Mouse (Mus musculus): ENCODE results near the gene Chaf1b. TPM values are rescaled to one million over a fixed set of nuclear protein-coding genes. Genes with fewer than 3 reads are reported as not detected.

The Chaf1b gene
- polyA plus RNA-seq, 1 experiment from 2014 or later: 80.0 TPM

DNA sequence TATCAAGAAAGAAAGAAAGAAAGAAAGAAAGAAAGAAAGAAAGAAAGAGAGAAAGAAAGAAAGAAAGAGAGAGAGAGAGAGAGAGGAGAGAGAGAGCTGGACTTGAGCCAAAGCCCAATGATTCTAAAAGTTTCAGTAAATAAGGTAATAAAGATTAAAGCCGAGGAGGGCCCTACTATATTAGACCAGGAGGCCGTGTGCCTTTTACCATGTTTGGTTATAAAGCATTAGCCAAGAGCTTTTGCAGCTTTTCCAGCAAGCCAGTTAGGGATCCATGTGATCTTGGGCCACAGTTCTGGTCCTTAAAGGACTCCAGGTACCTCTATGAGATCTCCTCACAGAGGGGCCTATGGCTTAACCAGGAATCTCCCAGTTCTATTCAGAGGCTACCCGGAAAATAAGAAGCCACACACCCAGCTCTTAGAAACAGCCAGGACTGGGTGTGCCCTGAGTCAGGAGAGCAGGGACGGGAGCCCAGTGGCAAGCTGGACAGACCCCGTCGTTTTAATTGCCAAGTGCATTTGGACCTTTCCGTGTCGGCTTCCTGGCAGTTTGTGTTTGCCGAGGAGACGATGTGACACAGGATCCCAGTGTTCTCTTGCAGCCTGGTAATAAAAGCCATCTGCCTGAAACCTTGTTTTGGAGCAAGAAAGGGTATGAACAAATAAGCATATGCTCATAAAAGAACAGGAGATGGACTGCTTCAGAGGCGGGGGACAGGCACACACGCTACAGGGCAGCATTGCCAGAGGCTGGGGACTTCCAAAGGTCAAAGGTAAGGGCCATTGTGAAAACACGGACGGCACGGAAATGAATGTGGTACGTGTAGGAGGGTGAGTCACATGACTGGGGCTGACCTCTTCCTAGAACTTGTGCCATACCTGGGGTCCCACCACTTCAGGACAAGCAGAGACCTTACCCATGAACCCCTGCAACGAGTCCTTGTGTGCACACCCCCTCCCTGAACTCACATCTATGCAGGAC, 48.8 kb downstream of the Chaf1b start:
- Histone ChIP-seq H3K27ac (ENCODE audit: low read length) (no peak overlapping the region), H3K4me3 (ENCODE audit: low read depth, low read length) (no peak overlapping the region), H3K9me3 (ENCODE audit: control insufficient read depth, low read depth, low read length) (no peaks in the 10 kb centered on the region), H3K36me3 (ENCODE audit: control insufficient read depth, insufficient read depth, low read length) (no peaks in the 10 kb centered on the region), H3K4me2 (replicated peaks; ENCODE audit: low read depth, low read length) (no peak overlapping the region), H3K27me3 (ENCODE audit: control insufficient read depth, insufficient read depth, low read length) (no peaks in the 10 kb centered on the region; the same call in 1 of the 2 replicates), H3K4me1 (ENCODE audit: control insufficient read depth, insufficient read depth, low read length) (no peaks in the 10 kb centered on the region), H3K9ac (replicated peaks; ENCODE audit: low read depth, low read length) (no peak overlapping the region)
- ATAC-seq (ENCODE audit: insufficient number of reproducible peaks, insufficient read depth, low FRiP score, low read depth): no peak
- 54% methylated on average over 17 of the region's 17 CpGs for WGBS

DNA sequence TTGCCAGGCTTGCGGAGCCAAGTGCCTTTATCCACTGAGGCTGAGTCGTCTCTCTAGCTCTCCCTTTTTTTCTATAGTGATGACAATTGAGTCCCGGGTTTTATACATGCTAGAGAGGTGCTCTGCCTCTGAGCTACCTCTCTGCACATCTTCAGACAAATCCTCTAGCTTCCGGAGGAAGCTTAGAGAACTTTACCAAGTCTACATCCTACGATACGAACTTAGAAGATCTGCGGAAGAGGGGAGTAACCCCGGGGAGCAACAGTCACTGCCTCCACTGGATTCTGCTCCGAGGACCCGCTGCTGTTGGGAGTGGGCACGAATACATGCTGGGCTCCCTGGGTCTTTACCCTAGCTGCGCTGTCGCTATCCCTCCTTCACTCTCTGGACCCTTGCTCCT, 50.9 kb downstream of the Chaf1b start:
- no peaks in the 10 kb centered on the region; the same call in 1 of the 2 replicates for H3K27me3 ChIP-seq (ENCODE audit: control insufficient read depth, insufficient read depth, low read length)
- H3K4me1 ChIP-seq (ENCODE audit: control insufficient read depth, insufficient read depth, low read length): no peaks in the 10 kb centered on the region; the same call in 1 of the 2 replicates
- no peaks in the 10 kb centered on the region for H3K36me3 ChIP-seq (ENCODE audit: control insufficient read depth, insufficient read depth, low read length)
- ATAC-seq (ENCODE audit: insufficient number of reproducible peaks, insufficient read depth, low FRiP score, low read depth): no peak
- H3K4me3 ChIP-seq (ENCODE audit: low read depth, low read length): no peak overlapping the region
- no peak overlapping the region for H3K27ac ChIP-seq (ENCODE audit: low read length)
- 24% methylated on average over 13 of the region's 13 CpGs for WGBS
- no peak overlapping the region for H3K9ac ChIP-seq (replicated peaks; ENCODE audit: low read depth, low read length)
- H3K9me3 ChIP-seq (ENCODE audit: control insufficient read depth, low read depth, low read length): no peaks in the 10 kb centered on the region
- H3K4me2 ChIP-seq (replicated peaks; ENCODE audit: low read depth, low read length): no peak overlapping the region

DNA sequence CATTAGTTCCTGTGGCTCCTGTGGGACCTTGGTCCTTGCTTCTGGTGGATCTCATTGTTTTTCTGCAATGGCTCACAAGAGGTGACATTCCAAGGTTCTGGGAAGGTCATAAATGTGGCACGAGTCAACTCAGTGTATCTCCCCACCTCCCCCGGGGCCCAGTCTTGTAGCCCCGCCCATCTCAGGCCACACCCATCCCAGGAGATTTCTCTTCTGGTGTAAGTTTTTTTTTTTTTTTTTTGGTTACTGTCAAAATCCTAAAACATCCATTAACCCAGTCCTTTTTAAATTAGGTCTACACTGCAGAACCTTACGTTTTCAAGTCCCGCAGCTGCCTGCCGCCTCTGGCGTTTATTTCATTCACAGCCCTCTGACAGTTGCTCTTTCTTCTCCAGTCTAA, 51.3 kb downstream of the Chaf1b start:
- Histone ChIP-seq H3K9me3 (ENCODE audit: control insufficient read depth, low read depth, low read length) (no peaks in the 10 kb centered on the region), H3K9ac (replicated peaks; ENCODE audit: low read depth, low read length) (no peak overlapping the region), H3K36me3 (ENCODE audit: control insufficient read depth, insufficient read depth, low read length) (no peaks in the 10 kb centered on the region), H3K27me3 (ENCODE audit: control insufficient read depth, insufficient read depth, low read length) (no peaks in the 10 kb centered on the region; the same call in 1 of the 2 replicates), H3K4me1 (ENCODE audit: control insufficient read depth, insufficient read depth, low read length) (no peaks in the 10 kb centered on the region; the same call in 1 of the 2 replicates), H3K27ac (ENCODE audit: low read length) (no peak overlapping the region), H3K4me3 (ENCODE audit: low read depth, low read length) (no peak overlapping the region), H3K4me2 (replicated peaks; ENCODE audit: low read depth, low read length) (no peak overlapping the region)
- WGBS: 15% methylated on average over 7 of the region's 7 CpGs
- 0 out of 2 replicates have a peak, but pooled peaks have one; percentile 35 for ATAC-seq (ENCODE audit: insufficient number of reproducible peaks, insufficient read depth, low FRiP score, low read depth)

DNA sequence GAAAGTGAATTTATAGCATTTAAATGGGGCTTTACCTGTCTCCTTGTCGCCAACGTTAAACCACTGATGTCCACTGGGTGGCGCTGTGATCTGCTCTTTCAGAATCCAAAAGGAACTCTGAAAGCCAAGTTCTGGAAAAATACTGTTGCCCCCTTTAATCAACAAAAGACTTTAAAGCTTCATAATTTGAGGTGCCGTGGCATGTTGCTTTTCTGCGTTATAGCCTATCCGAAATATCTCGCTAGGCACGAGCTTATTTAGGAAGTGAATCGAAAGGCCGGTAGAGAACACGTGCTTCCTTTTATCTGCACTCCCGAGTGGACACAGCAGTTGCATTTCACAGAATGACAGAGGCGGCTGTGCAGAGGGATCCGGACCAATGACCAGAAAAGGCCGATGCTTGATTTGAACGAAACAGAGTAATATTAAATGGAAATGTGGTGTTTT, 54.7 kb downstream of the Chaf1b start:
- peak overlapping the region; percentile 19; the same call in 1 of the 2 replicates for H3K4me3 ChIP-seq (ENCODE audit: low read depth, low read length)
- WGBS: 7% methylated on average over 16 of the region's 16 CpGs
- no peak overlapping the region for H3K9ac ChIP-seq (replicated peaks; ENCODE audit: low read depth, low read length)

DNA sequence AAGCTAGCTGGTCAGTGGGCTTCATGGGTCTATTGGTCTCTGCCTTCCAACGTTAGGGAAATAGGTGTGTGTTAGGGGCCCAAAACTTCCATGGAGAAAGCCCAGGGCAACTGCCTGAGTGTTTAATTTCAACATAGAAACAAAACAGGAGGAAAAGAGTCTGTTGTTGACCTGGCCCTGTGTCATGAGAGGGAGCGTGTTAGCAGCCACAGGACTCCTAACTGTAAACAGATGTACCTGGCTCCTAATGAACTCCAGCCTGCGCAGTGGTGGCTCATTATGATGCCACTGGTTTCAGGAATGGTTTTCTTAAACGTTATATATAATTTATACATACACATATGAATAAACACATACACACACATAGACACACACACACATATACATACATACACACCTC, 56.3 kb downstream of the Chaf1b start:
- no peak for ATAC-seq (ENCODE audit: insufficient number of reproducible peaks, insufficient read depth, low FRiP score, low read depth)
- Histone ChIP-seq H3K4me2 (replicated peaks; ENCODE audit: low read depth, low read length) (no peak overlapping the region), H3K27me3 (ENCODE audit: control insufficient read depth, insufficient read depth, low read length) (no peaks in the 10 kb centered on the region; the same call in 1 of the 2 replicates), H3K36me3 (ENCODE audit: control insufficient read depth, insufficient read depth, low read length) (no peaks in the 10 kb centered on the region), H3K9me3 (ENCODE audit: control insufficient read depth, low read depth, low read length) (no peaks in the 10 kb centered on the region), H3K27ac (ENCODE audit: low read length) (no peak overlapping the region), H3K4me1 (ENCODE audit: control insufficient read depth, insufficient read depth, low read length) (no peaks in the 10 kb centered on the region; the same call in 1 of the 2 replicates), H3K4me3 (ENCODE audit: low read depth, low read length) (no peak overlapping the region), H3K9ac (replicated peaks; ENCODE audit: low read depth, low read length) (no peak overlapping the region)
- 77% methylated on average over 4 of the region's 4 CpGs for WGBS

More for the DNA sequence above, 54.7 kb downstream of the Chaf1b start:
- no peaks in the 10 kb centered on the region; the same call in 1 of the 2 replicates for H3K4me1 ChIP-seq (ENCODE audit: control insufficient read depth, insufficient read depth, low read length)
- no peaks in the 10 kb centered on the region; the same call in 1 of the 2 replicates for H3K27me3 ChIP-seq (ENCODE audit: control insufficient read depth, insufficient read depth, low read length)
- peak overlapping the region; percentile 48 for H3K4me2 ChIP-seq (replicated peaks; ENCODE audit: low read depth, low read length)
- H3K36me3 ChIP-seq (ENCODE audit: control insufficient read depth, insufficient read depth, low read length): no peaks in the 10 kb centered on the region
- H3K9me3 ChIP-seq (ENCODE audit: control insufficient read depth, low read depth, low read length): no peaks in the 10 kb centered on the region
- ATAC-seq (ENCODE audit: insufficient number of reproducible peaks, insufficient read depth, low FRiP score, low read depth): no peak
- no peak overlapping the region for H3K27ac ChIP-seq (ENCODE audit: low read length)

DNA sequence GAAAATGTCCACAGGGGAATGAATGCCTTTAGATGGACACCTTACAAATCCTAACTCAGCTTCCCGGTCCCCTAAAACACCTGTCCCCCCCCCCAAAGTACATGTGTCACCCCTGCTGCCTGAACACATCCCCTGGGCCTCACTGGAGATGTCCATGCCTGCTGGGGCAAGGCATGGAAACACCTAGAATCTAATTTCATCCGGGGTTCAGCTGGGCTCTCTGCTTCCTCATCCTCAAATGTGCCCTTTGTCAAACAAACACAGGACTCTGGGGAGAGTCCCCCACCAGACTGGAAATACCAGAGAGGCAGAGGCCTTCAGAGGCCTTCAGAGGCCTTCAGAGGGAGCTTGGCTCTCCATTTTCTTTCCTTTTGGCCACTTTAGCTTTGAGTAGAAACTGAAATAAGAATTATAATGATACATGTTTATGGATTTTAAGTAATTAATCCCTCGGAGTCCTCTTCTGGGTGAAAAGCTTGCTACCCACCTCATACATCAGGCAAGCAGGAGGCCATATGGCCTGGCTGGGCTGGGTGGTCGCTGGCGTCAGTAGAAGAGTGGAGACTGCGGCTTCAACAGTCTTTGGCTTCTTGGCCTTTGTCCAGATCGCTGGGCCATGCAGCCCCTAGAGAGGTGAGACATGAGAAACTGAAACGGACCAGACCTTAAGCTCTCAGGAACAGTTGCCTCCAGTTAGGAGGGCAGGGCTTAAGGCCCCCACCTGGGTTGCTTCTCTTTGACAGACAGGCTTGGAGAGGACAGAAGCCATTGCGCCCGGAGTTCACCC, 58.3 kb downstream of the Chaf1b start:
- WGBS: 62% methylated on average over 10 of the region's 10 CpGs
- no peak overlapping the region for H3K4me3 ChIP-seq (ENCODE audit: low read depth, low read length)
- no peak overlapping the region for H3K4me2 ChIP-seq (replicated peaks; ENCODE audit: low read depth, low read length)
- no peaks in the 10 kb centered on the region for H3K36me3 ChIP-seq (ENCODE audit: control insufficient read depth, insufficient read depth, low read length)
- no peak overlapping the region for H3K9ac ChIP-seq (replicated peaks; ENCODE audit: low read depth, low read length)
- no peaks in the 10 kb centered on the region for H3K9me3 ChIP-seq (ENCODE audit: control insufficient read depth, low read depth, low read length)
- H3K4me1 ChIP-seq (ENCODE audit: control insufficient read depth, insufficient read depth, low read length): no peaks in the 10 kb centered on the region; the same call in 1 of the 2 replicates
- H3K27ac ChIP-seq (ENCODE audit: low read length): no peak overlapping the region
- no peak for ATAC-seq (ENCODE audit: insufficient number of reproducible peaks, insufficient read depth, low FRiP score, low read depth)
- H3K27me3 ChIP-seq (ENCODE audit: control insufficient read depth, insufficient read depth, low read length): no peaks in the 10 kb centered on the region

DNA sequence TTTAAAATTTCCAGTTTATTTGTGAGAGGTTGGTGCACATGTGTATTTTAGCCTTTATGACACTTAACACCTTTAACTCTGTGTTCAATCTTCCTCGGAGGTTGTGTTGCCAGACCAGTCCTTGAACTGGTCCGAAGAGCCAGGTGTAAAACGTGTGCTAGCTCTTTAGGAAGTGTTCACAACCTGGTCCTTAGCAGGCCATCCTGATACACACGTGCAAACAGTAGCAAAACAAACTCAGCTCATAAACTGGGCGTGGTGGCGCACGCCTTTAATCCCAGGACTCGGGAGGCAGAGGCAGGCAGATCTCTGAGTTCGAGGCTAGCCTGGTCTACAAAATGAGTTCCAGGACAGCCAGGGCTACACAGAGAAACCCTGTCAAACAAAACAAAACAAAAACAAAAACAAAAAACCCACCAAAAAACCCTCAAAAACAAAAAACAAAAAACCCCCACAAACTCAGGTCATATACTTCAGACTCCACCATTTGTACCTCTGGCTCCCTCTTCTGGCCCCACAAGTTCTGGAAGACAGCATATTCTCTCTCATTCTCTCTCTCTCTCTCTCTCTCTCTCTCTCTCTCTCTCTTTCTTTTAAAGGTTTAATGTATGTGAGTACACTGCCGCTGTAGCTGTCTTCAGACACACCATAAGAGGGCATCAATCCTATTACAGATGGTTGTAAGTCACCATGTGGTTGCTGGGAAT, 59.2 kb downstream of the Chaf1b start:
- Histone ChIP-seq H3K36me3 (ENCODE audit: control insufficient read depth, insufficient read depth, low read length) (no peaks in the 10 kb centered on the region), H3K4me3 (ENCODE audit: low read depth, low read length) (no peak overlapping the region), H3K9ac (replicated peaks; ENCODE audit: low read depth, low read length) (no peak overlapping the region), H3K4me2 (replicated peaks; ENCODE audit: low read depth, low read length) (no peak overlapping the region), H3K27ac (ENCODE audit: low read length) (no peak overlapping the region), H3K9me3 (ENCODE audit: control insufficient read depth, low read depth, low read length) (no peaks in the 10 kb centered on the region), H3K4me1 (ENCODE audit: control insufficient read depth, insufficient read depth, low read length) (no peaks in the 10 kb centered on the region; the same call in 1 of the 2 replicates), H3K27me3 (ENCODE audit: control insufficient read depth, insufficient read depth, low read length) (no peaks in the 10 kb centered on the region)
- no peak for ATAC-seq (ENCODE audit: insufficient number of reproducible peaks, insufficient read depth, low FRiP score, low read depth)
- WGBS: 90% methylated on average over 10 of the region's 10 CpGs

DNA sequence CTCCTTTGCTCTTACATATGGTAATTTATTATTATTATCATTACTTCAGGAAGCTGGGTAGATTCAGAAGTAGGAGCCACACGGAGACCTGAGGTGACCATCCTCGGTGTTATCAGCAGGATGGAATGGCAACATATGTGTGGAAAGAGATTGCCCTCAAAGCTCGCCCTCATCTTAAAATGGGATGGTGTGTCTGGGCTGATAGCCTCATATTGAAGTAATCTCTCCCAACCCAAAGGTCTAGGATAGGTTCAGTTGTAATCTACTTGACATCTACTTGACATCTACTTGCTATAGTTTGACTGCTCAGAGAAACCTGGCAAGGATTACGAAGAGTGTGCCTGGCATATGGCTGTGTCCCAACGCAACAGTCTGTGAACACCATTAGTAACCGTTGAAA, 60.6 kb downstream of the Chaf1b start:
- H3K4me2 ChIP-seq (replicated peaks; ENCODE audit: low read depth, low read length): no peak overlapping the region
- no peaks in the 10 kb centered on the region for H3K9me3 ChIP-seq (ENCODE audit: control insufficient read depth, low read depth, low read length)
- no peak overlapping the region for H3K4me3 ChIP-seq (ENCODE audit: low read depth, low read length)
- ATAC-seq (ENCODE audit: insufficient number of reproducible peaks, insufficient read depth, low FRiP score, low read depth): no peak
- peaks cover 3% of the 10 kb centered on the region; the same call in 1 of the 2 replicates for H3K4me1 ChIP-seq (ENCODE audit: control insufficient read depth, insufficient read depth, low read length)
- WGBS: 88% methylated on average over 6 of the region's 6 CpGs
- H3K27ac ChIP-seq (ENCODE audit: low read length): no peak overlapping the region
- no peaks in the 10 kb centered on the region for H3K36me3 ChIP-seq (ENCODE audit: control insufficient read depth, insufficient read depth, low read length)
- no peaks in the 10 kb centered on the region for H3K27me3 ChIP-seq (ENCODE audit: control insufficient read depth, insufficient read depth, low read length)
- no peak overlapping the region for H3K9ac ChIP-seq (replicated peaks; ENCODE audit: low read depth, low read length)
